Mouse (Mus musculus): ENCODE data around the gene Ppfibp1. TPM values are rescaled to one million over a fixed set of nuclear protein-coding genes. Genes with fewer than 3 reads are reported as not detected.

Ppfibp1 gene
- total RNA-seq, 1 experiment: 39.9 TPM

GRCm38 (mm10) chr6:147049239-147049805 lies 161.0 kb downstream of the Ppfibp1 start:
- Histone ChIP-seq H3K9me3 (ENCODE audit: control insufficient read depth, insufficient read depth, low read depth, low read length) (no peaks in the 10 kb centered on the region), H3K27ac (ENCODE audit: insufficient read depth, low read depth, low read length, poor library complexity, severe bottlenecking) (no peak overlapping the region), H3K9ac (ENCODE audit: insufficient read depth, low read depth, low read length, poor library complexity, severe bottlenecking) (no peak overlapping the region), H3K36me3 (ENCODE audit: control insufficient read depth, insufficient read depth, low read length, poor library complexity, severe bottlenecking) (peaks cover 21% of the 10 kb centered on the region), H3K4me3 (ENCODE audit: insufficient read depth in 1 of 2, low read depth in 1 of 2, low read length in 2 of 2, poor library complexity in 1 of 2, severe bottlenecking in 1 of 2) (no peak overlapping the region), H3K4me1 (ENCODE audit: control insufficient read depth in 2 of 2, insufficient read depth in 2 of 2, low read length in 2 of 2, poor library complexity in 1 of 2) (no peaks in the 10 kb centered on the region)
- in situ Hi-C loops (cut with MboI; ENCODE audit: low sequenced_read_pairs in 2 of 2, unreplicated experiment in 2 of 2): no loop called here
- no peak for DNase-seq (ENCODE audit: low read depth, low spot score)
- TF ChIP-seq ZC3H11A (IDR thresholded peaks at IDR 0.05; ENCODE audit: borderline replicate concordance, low read depth, low read length) (no peak), ZNF384 (IDR thresholded peaks at IDR 0.05; ENCODE audit: low read depth, low read length) (no peak), MAFK (IDR thresholded peaks at IDR 0.05; ENCODE audit: insufficient read depth, low read depth, low read length) (no peak), HCFC1 (IDR thresholded peaks at IDR 0.05; ENCODE audit: borderline replicate concordance, insufficient read depth, low read length) (no peak)

- Histone ChIP-seq H3K27ac (ENCODE audit: insufficient read depth, low read depth, low read length, poor library complexity, severe bottlenecking) (no peak overlapping the region), H3K9ac (ENCODE audit: insufficient read depth, low read depth, low read length, poor library complexity, severe bottlenecking) (no peak overlapping the region), H3K36me3 (ENCODE audit: control insufficient read depth, insufficient read depth, low read length, poor library complexity, severe bottlenecking) (peaks cover 24% of the 10 kb centered on the region), H3K9me3 (ENCODE audit: control insufficient read depth, insufficient read depth, low read depth, low read length) (no peaks in the 10 kb centered on the region), H3K4me3 (ENCODE audit: insufficient read depth in 1 of 2, low read depth in 1 of 2, low read length in 2 of 2, poor library complexity in 1 of 2, severe bottlenecking in 1 of 2) (no peak overlapping the region), H3K4me1 (ENCODE audit: control insufficient read depth in 2 of 2, insufficient read depth in 2 of 2, low read length in 2 of 2, poor library complexity in 1 of 2) (no peaks in the 10 kb centered on the region)
- no peak for TF ChIP-seq ZC3H11A (IDR thresholded peaks at IDR 0.05; ENCODE audit: borderline replicate concordance, low read depth, low read length)
- no peak for TF ChIP-seq MAFK (IDR thresholded peaks at IDR 0.05; ENCODE audit: insufficient read depth, low read depth, low read length)
- no peak for TF ChIP-seq HCFC1 (IDR thresholded peaks at IDR 0.05; ENCODE audit: borderline replicate concordance, insufficient read depth, low read length)
- no peak for TF ChIP-seq CHD2 (IDR thresholded peaks at IDR 0.05; ENCODE audit: low read depth, low read length)
- TF ChIP-seq ZNF384 (IDR thresholded peaks at IDR 0.05; ENCODE audit: low read depth, low read length): no peak
- in situ Hi-C loops (cut with MboI; ENCODE audit: low sequenced_read_pairs in 2 of 2, unreplicated experiment in 2 of 2): no loop called here
- no peak for DNase-seq (ENCODE audit: low read depth, low spot score)
Observed at GRCm38 (mm10) chr6:147051666-147052065, 163.4 kb downstream of the Ppfibp1 start.

GRCm38 (mm10) chr6:147052440-147052839 lies 164.2 kb downstream of the Ppfibp1 start:
- no peak for TF ChIP-seq MAFK (IDR thresholded peaks at IDR 0.05; ENCODE audit: insufficient read depth, low read depth, low read length)
- no peak for TF ChIP-seq ZNF384 (IDR thresholded peaks at IDR 0.05; ENCODE audit: low read depth, low read length)
- in situ Hi-C loops (cut with MboI; ENCODE audit: low sequenced_read_pairs in 2 of 2, unreplicated experiment in 2 of 2): no loop called here
- H3K9me3 ChIP-seq (ENCODE audit: control insufficient read depth, insufficient read depth, low read depth, low read length): no peaks in the 10 kb centered on the region
- no peak overlapping the region for H3K4me3 ChIP-seq (ENCODE audit: insufficient read depth in 1 of 2, low read depth in 1 of 2, low read length in 2 of 2, poor library complexity in 1 of 2, severe bottlenecking in 1 of 2)
- H3K36me3 ChIP-seq (ENCODE audit: control insufficient read depth, insufficient read depth, low read length, poor library complexity, severe bottlenecking): peaks cover 26% of the 10 kb centered on the region
- no peak for DNase-seq (ENCODE audit: low read depth, low spot score)
- H3K4me1 ChIP-seq (ENCODE audit: control insufficient read depth in 2 of 2, insufficient read depth in 2 of 2, low read length in 2 of 2, poor library complexity in 1 of 2): no peaks in the 10 kb centered on the region
- no peak overlapping the region for H3K9ac ChIP-seq (ENCODE audit: insufficient read depth, low read depth, low read length, poor library complexity, severe bottlenecking)
- no peak overlapping the region for H3K27ac ChIP-seq (ENCODE audit: insufficient read depth, low read depth, low read length, poor library complexity, severe bottlenecking)

- no peak for DNase-seq (ENCODE audit: low read depth, low spot score)
- TF ChIP-seq ZC3H11A (IDR thresholded peaks at IDR 0.05; ENCODE audit: borderline replicate concordance, low read depth, low read length) (no peak), ZNF384 (IDR thresholded peaks at IDR 0.05; ENCODE audit: low read depth, low read length) (no peak)
- no peak overlapping the region for H3K4me3 ChIP-seq (ENCODE audit: insufficient read depth in 1 of 2, low read depth in 1 of 2, low read length in 2 of 2, poor library complexity in 1 of 2, severe bottlenecking in 1 of 2)
- peaks cover 21% of the 10 kb centered on the region for H3K36me3 ChIP-seq (ENCODE audit: control insufficient read depth, insufficient read depth, low read length, poor library complexity, severe bottlenecking)
- H3K27ac ChIP-seq (ENCODE audit: insufficient read depth, low read depth, low read length, poor library complexity, severe bottlenecking): no peak overlapping the region
- no peaks in the 10 kb centered on the region for H3K9me3 ChIP-seq (ENCODE audit: control insufficient read depth, insufficient read depth, low read depth, low read length)
- in situ Hi-C loops (cut with MboI; ENCODE audit: low sequenced_read_pairs in 2 of 2, unreplicated experiment in 2 of 2): no loop called here
- no peak overlapping the region for H3K9ac ChIP-seq (ENCODE audit: insufficient read depth, low read depth, low read length, poor library complexity, severe bottlenecking)
- H3K4me1 ChIP-seq (ENCODE audit: control insufficient read depth in 2 of 2, insufficient read depth in 2 of 2, low read length in 2 of 2, poor library complexity in 1 of 2): no peaks in the 10 kb centered on the region
Observed at GRCm38 (mm10) chr6:147053785-147054646, 165.7 kb downstream of the Ppfibp1 start.

All from ES-E14 (cell line).